Mouse (Mus musculus): Measurements from ENCODE around the gene Naaladl2. TPM values are rescaled to one million over a fixed set of nuclear protein-coding genes. Genes with fewer than 3 reads are reported as not detected.

Naaladl2 gene
- total RNA-seq, 1 experiment: under 0.01 TPM

- Histone ChIP-seq H3K4me3 (ENCODE audit: insufficient read depth in 1 of 2, low read depth in 1 of 2, low read length in 2 of 2, poor library complexity in 1 of 2, severe bottlenecking in 1 of 2) (no peak overlapping the region), H3K9me3 (ENCODE audit: control insufficient read depth, insufficient read depth, low read depth, low read length) (no peaks in the 10 kb centered on the region), H3K27ac (ENCODE audit: insufficient read depth, low read depth, low read length, poor library complexity, severe bottlenecking) (no peak overlapping the region), H3K36me3 (ENCODE audit: control insufficient read depth, insufficient read depth, low read length, poor library complexity, severe bottlenecking) (no peaks in the 10 kb centered on the region), H3K4me1 (ENCODE audit: control insufficient read depth in 2 of 2, insufficient read depth in 2 of 2, low read length in 2 of 2, poor library complexity in 1 of 2) (no peaks in the 10 kb centered on the region), H3K9ac (ENCODE audit: insufficient read depth, low read depth, low read length, poor library complexity, severe bottlenecking) (no peak overlapping the region)
- no peak for DNase-seq (ENCODE audit: low read depth, low spot score)
- TF ChIP-seq HCFC1 (IDR thresholded peaks at IDR 0.05; ENCODE audit: borderline replicate concordance, insufficient read depth, low read length) (no peak), MAFK (IDR thresholded peaks at IDR 0.05; ENCODE audit: insufficient read depth, low read depth, low read length) (no peak), CHD2 (IDR thresholded peaks at IDR 0.05; ENCODE audit: low read depth, low read length) (no peak), ZNF384 (IDR thresholded peaks at IDR 0.05; ENCODE audit: low read depth, low read length) (no peak), ZC3H11A (IDR thresholded peaks at IDR 0.05; ENCODE audit: borderline replicate concordance, low read depth, low read length) (no peak)
- in situ Hi-C loops (cut with MboI; ENCODE audit: low sequenced_read_pairs in 2 of 2, unreplicated experiment in 2 of 2): no loop called here
Observed at GRCm38 (mm10) chr3:24782784-24783461, 361.1 kb downstream of the Naaladl2 start.

GRCm38 (mm10) chr3:24781687-24782086 lies 362.4 kb downstream of the Naaladl2 start:
- no peaks in the 10 kb centered on the region for H3K36me3 ChIP-seq (ENCODE audit: control insufficient read depth, insufficient read depth, low read length, poor library complexity, severe bottlenecking)
- H3K4me3 ChIP-seq (ENCODE audit: insufficient read depth in 1 of 2, low read depth in 1 of 2, low read length in 2 of 2, poor library complexity in 1 of 2, severe bottlenecking in 1 of 2): no peak overlapping the region
- in situ Hi-C loops (cut with MboI; ENCODE audit: low sequenced_read_pairs in 2 of 2, unreplicated experiment in 2 of 2): no loop called here
- TF ChIP-seq ZNF384 (IDR thresholded peaks at IDR 0.05; ENCODE audit: low read depth, low read length) (no peak), CHD2 (IDR thresholded peaks at IDR 0.05; ENCODE audit: low read depth, low read length) (no peak), MAFK (IDR thresholded peaks at IDR 0.05; ENCODE audit: insufficient read depth, low read depth, low read length) (no peak), HCFC1 (IDR thresholded peaks at IDR 0.05; ENCODE audit: borderline replicate concordance, insufficient read depth, low read length) (no peak), ZC3H11A (IDR thresholded peaks at IDR 0.05; ENCODE audit: borderline replicate concordance, low read depth, low read length) (no peak)
- no peak for DNase-seq (ENCODE audit: low read depth, low spot score)
- H3K27ac ChIP-seq (ENCODE audit: insufficient read depth, low read depth, low read length, poor library complexity, severe bottlenecking): no peak overlapping the region
- no peaks in the 10 kb centered on the region for H3K4me1 ChIP-seq (ENCODE audit: control insufficient read depth in 2 of 2, insufficient read depth in 2 of 2, low read length in 2 of 2, poor library complexity in 1 of 2)
- H3K9me3 ChIP-seq (ENCODE audit: control insufficient read depth, insufficient read depth, low read depth, low read length): no peaks in the 10 kb centered on the region
- no peak overlapping the region for H3K9ac ChIP-seq (ENCODE audit: insufficient read depth, low read depth, low read length, poor library complexity, severe bottlenecking)

- Histone ChIP-seq H3K36me3 (ENCODE audit: control insufficient read depth, insufficient read depth, low read length, poor library complexity, severe bottlenecking) (no peaks in the 10 kb centered on the region), H3K27ac (ENCODE audit: insufficient read depth, low read depth, low read length, poor library complexity, severe bottlenecking) (no peak overlapping the region), H3K9me3 (ENCODE audit: control insufficient read depth, insufficient read depth, low read depth, low read length) (no peaks in the 10 kb centered on the region), H3K9ac (ENCODE audit: insufficient read depth, low read depth, low read length, poor library complexity, severe bottlenecking) (no peak overlapping the region), H3K4me1 (ENCODE audit: control insufficient read depth in 2 of 2, insufficient read depth in 2 of 2, low read length in 2 of 2, poor library complexity in 1 of 2) (no peaks in the 10 kb centered on the region), H3K4me3 (ENCODE audit: insufficient read depth in 1 of 2, low read depth in 1 of 2, low read length in 2 of 2, poor library complexity in 1 of 2, severe bottlenecking in 1 of 2) (no peak overlapping the region)
- no peak for DNase-seq (ENCODE audit: low read depth, low spot score)
- TF ChIP-seq MAFK (IDR thresholded peaks at IDR 0.05; ENCODE audit: insufficient read depth, low read depth, low read length) (no peak), ZC3H11A (IDR thresholded peaks at IDR 0.05; ENCODE audit: borderline replicate concordance, low read depth, low read length) (no peak), HCFC1 (IDR thresholded peaks at IDR 0.05; ENCODE audit: borderline replicate concordance, insufficient read depth, low read length) (no peak), CHD2 (IDR thresholded peaks at IDR 0.05; ENCODE audit: low read depth, low read length) (no peak), ZNF384 (IDR thresholded peaks at IDR 0.05; ENCODE audit: low read depth, low read length) (no peak)
- in situ Hi-C loops (cut with MboI; ENCODE audit: low sequenced_read_pairs in 2 of 2, unreplicated experiment in 2 of 2): no loop called here
Observed at GRCm38 (mm10) chr3:24778416-24778815, 365.6 kb downstream of the Naaladl2 start.

- H3K4me3 ChIP-seq (ENCODE audit: insufficient read depth in 1 of 2, low read depth in 1 of 2, low read length in 2 of 2, poor library complexity in 1 of 2, severe bottlenecking in 1 of 2): no peak overlapping the region
- DNase-seq (ENCODE audit: low read depth, low spot score): no peak
- no peak overlapping the region for H3K27ac ChIP-seq (ENCODE audit: insufficient read depth, low read depth, low read length, poor library complexity, severe bottlenecking)
- H3K9me3 ChIP-seq (ENCODE audit: control insufficient read depth, insufficient read depth, low read depth, low read length): no peaks in the 10 kb centered on the region
- no peaks in the 10 kb centered on the region for H3K36me3 ChIP-seq (ENCODE audit: control insufficient read depth, insufficient read depth, low read length, poor library complexity, severe bottlenecking)
- TF ChIP-seq HCFC1 (IDR thresholded peaks at IDR 0.05; ENCODE audit: borderline replicate concordance, insufficient read depth, low read length) (no peak), MAFK (IDR thresholded peaks at IDR 0.05; ENCODE audit: insufficient read depth, low read depth, low read length) (no peak), ZNF384 (IDR thresholded peaks at IDR 0.05; ENCODE audit: low read depth, low read length) (no peak), CHD2 (IDR thresholded peaks at IDR 0.05; ENCODE audit: low read depth, low read length) (no peak), ZC3H11A (IDR thresholded peaks at IDR 0.05; ENCODE audit: borderline replicate concordance, low read depth, low read length) (no peak)
- no peaks in the 10 kb centered on the region for H3K4me1 ChIP-seq (ENCODE audit: control insufficient read depth in 2 of 2, insufficient read depth in 2 of 2, low read length in 2 of 2, poor library complexity in 1 of 2)
- no peak overlapping the region for H3K9ac ChIP-seq (ENCODE audit: insufficient read depth, low read depth, low read length, poor library complexity, severe bottlenecking)
- in situ Hi-C loops (cut with MboI; ENCODE audit: low sequenced_read_pairs in 2 of 2, unreplicated experiment in 2 of 2): no loop called here
Observed at GRCm38 (mm10) chr3:24749055-24749454, 395.0 kb downstream of the Naaladl2 start.
